Mouse (Mus musculus) liver, adult 2 months (tissue): ENCODE results near the gene Ckap5.

Experiments
- CTCF ChIP-seq: fragments of 200-500 bp; IDR thresholded peaks from 2 replicates; pipeline ENCODE4 v1.5.1; 2011; ENCODE audit warnings: low read depth, low read length, control low read depth
- POLR2A ChIP-seq: fragments of 200-500 bp; IDR thresholded peaks from 2 replicates; pipeline ENCODE4 v1.6.1; 2011; ENCODE audit warnings: low read length, control low read depth; ENCODE audit not compliant: insufficient read depth; ENCODE audit errors: extremely low read depth

- no peak for TF ChIP-seq CTCF
- TF ChIP-seq POLR2A = no peak
These were observed 128.8 kb downstream of the Ckap5 start for GRCm38 (mm10) chr2:91655388-91655787.
